Mouse (Mus musculus) urinary bladder, postnatal 10 days (tissue): ENCODE measurements around the gene Ppp1r35.

Experiments
- DNase-seq: peaks from one replicate; pipeline ENCODE4 v3.0.0; 2022; ENCODE audit warnings: low spot score

Gene Ppp1r35

DNA sequence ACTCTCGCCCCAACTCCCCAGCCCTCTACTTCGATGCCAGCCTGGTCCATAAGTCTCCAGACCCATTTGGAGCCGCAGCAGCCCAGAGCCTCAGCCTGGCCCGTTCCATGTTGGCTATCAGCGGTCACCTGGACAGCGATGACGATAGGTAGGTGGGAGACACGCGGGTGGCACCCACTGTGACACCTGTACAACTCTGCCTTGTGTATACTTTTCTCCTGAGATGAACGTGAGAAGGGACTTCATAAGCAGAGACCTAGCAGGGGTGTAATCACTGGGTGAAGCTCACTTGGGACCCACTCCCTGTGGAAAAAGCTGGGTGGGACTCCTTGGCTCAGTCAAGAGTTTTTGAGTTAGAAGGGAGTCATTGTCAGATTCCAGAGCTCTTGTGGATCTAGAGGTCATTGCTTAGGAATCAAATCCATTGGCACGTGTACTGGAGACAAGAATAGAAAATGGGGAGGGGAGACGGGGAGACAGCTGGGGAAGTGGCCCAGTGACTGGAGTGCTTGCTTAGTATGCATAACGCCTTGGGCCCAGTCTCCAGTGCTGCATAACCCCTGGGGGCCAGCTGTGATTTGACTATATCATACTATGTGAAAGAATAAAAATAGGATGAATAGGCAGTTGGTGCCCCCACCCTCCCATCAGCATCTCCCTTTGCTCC is 27.3 kb upstream of the Ppp1r35 start:
- no peak for DNase-seq

DNA sequence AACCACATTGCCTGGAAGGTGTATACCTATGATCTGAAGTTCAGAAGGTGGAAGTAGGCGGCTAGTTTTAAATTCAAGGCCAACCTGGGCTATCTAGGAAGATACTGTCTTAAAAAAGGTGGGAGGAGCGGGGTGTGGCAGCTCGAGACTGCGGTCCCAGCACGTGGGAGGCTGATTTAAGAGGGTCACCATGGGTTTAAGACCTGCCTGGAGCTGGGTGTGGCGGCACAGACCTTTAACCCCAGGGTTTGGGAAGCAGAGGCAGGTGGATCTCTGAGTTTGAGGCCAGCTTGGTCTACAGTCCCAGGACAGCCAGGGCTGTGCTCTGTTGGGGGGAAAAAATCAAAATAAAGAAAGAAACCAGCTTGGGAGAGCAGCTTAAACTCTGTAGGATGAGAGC is 26.7 kb upstream of the Ppp1r35 start:
- no peak for DNase-seq

DNA sequence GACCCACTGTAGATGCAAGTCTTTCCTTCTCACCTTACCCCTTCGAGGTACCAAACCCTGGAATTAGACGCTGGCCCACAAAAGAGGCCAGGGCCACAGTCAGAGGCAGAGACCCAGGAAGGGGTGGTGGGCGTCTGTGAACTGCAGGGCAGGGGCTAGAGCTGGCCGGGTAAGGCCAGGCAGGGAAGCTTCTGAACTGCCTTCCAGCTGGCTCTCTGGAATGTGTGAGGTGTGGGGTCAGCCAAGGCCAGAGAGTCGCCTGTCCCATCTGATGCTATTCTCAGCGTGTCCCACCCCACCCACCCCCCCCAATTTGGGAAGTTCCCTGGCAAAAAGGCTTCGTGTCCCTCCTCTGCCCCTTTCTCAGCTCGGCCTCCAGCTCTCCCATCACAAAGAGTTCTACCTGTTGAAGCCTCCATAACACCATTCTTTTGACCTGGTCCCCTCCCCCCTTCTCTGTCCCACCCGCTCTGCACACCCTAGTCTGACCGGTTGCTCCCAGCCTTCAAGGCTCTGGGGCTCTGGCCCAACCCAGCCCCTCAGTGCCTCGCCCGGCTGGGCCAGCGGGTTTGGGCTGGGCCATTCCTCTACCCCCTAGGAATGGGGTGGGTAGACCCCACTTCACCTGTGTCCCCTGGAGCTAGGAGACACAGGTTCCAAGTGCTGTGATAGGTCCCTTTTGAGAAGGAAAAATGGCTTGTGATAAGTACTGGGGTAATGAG is 25.4 kb upstream of the Ppp1r35 start:
- no peak for DNase-seq

DNA sequence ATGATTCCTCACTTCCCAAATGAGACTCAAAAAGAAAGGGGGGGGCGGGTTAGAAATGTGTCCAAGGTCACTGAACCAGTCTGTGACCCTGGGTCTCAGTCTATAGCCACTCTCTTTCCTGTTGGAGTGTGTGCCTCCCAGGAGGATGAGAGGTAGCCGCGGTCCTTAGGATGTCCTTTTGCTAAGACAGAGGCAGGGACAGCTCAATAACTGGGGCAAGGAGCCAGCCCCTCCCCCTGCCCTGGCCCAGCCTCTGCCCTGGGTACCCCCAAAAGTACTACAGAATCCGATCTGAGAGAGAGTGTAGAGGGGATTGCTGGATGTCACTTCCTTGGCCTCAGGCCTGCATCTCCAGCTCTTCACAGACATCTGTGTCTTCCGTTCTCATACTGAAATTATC is 23.2 kb upstream of the Ppp1r35 start:
- no peak for DNase-seq

DNA sequence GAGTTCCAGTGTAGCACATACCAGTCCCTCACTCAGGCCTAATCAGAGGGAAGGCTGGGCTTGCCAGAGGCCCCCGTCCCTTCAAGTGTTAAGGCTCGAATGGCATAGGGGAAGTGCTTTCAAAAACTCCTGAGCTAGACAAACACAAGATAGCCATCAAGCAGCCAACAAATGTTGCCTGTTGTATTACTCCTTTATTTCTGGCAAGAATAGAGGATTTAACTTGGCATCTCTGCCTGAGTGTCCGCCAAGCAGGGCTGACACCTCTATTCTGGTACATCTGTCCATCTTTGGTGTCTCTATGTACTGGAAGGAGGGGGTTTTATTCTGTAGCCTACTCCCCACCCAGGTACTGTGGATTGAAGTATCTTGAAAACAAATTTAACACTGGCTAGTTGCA is 22.5 kb upstream of the Ppp1r35 start:
- DNase-seq: no peak

DNA sequence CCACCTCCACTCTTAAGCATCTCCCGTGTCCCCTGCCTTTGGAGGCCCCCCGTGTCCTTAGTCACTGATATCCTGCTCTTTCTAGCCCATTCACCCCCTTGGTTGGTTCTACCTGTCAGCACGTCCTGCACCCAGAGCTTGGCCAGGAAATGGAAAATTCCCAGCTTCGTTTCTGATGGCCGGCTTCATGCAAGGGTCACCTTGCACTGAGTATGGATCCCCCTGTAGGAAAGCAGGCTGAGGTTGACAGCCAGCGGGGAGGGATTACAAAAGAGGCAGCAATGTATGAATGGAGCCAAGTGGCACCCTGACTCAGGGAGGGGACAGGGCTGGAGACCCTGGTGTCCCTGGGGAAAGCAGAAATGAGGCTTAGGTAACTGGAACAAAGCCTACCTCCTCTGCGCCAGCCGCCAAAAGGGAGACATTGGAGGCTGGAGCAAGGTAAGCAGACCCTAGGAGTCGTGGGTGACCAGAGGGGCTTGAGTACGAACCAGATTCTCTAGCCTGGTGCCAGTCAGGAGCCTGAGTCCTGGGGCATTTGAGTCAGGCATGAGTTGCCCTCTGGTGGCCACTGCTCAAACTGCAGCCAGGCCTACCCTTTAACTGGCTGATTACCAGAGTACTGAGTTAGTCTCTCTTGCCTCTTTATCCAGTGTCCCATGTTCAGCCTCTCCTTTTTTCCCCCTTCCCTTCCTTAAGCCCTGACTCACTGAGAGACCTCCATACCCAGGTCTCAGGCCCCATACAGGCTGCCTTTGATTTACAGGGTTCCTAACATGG is 21.6 kb upstream of the Ppp1r35 start:
- DNase-seq: no peak

DNA sequence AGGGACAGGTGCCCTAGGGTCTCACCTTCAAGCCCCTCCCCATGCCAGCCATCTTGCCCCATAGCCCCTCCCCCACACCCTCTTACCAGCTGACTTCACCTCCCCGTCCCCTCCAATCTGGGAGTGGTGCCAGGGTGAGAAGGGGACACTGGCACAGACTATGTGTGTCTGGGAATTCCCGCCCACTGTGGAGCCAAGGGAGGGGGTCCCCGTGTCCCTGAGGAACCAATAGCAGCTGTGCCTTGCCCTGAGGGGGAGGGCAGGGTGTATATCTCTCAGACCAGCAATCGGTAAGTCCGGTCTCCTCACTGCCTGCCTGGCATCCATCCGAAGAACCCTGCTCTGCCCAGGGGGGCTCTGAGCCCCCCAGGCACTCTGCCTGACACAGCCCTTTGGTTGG is 20.8 kb upstream of the Ppp1r35 start:
- no peak for DNase-seq

DNA sequence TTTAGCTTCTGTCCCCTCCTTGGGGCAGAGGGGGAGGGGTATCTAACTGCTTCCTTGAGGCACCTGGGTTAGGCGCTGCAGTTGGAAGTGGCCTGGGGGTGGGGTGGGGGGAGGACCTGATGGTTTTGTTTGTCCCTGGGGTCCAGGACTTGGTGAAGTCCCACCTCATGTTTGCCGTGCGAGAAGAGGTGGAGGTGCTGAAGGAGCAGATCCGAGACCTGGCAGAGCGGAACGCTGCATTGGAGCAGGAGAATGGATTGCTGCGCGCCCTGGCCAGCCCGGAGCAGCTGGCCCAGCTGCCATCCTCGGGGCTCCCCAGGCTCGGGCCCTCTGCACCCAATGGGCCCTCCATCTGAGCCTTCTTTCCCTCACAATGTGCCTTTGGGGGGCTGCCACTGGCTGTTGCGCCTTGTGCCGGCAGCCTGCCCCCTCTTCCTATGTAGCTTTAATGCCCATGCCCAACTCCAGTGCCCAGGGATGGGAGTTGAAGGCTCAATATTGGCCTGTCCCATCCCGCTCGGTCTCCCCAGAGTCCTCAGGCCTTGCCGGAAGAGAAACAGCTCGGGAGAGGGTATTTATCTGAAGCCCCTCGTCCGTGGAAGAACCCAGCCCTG is 19.6 kb upstream of the Ppp1r35 start:
- no peak for DNase-seq

DNA sequence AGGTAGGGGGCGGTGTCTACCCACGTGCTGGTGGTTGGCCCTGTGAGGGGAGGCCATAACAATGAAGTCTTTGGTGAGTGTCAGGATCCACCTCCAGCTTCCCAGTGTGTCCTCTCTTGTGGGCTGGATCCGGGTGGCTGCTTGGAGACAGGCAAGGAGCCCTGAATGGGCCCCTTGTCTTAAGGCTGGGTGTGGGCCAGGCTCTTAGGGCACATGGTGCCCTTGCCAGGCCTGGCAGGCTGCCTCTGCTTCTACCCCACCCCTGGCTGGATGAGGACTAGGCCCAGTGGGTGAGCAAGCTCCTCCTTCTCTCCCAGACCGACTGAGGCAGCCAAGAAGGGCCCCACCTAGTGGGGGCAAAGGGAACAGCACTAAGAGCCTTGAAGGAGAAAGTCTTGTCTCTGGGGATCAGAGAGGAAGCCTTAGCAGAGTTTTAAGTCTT is 18.7 kb upstream of the Ppp1r35 start:
- DNase-seq: no peak

DNA sequence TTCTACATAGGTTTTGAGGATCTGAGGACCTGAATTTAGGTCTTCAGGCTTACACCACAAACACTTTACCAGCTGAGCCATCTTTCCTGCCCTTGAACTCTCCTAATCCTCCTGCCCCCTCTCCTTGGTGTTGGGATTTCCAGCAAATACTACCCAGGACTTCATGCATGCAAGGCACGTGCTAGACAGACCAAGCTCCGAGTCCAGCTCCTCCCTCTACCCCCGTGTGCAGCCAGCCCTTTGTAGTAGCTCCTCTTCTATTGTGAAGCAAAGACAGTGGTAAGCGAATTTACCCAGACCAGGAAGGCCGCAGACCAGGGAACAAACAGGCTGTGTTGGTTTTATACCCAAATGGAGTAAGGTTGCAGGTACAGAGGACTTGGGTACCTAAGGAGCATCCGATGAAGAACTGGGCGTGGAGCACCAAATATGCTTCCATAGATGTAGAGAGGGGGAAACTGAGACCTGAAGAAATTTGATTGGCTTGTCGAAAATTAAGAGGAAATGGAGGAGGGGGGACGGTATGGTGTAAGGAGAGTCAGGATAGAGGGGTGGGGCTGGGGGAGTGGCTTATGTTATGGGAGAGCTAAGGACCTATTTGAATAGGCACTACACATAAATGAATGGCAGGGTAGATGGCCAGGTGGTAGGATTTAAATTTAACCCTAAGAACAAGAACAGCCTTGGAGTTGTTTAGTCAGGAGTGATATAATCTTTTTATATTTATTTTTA is 13.9 kb upstream of the Ppp1r35 start:
- no peak for DNase-seq

DNA sequence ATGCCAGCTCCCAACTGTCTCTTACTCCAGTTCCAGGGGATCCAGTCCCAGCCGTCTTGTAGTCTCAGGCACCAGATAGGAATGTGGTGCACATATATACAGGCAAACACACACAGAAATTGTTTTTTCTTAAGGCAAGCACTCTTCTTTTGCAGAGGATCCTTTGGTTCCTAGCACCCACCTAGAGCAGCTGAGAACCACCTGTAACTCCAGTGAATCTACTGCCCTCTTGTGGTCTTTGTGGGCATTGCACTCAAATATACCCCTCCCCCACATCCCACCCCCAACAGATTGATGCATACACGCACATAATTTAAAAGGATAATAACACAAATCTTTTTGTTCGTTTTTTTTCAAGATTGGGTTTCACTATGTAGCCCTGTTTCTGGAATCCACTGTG is 12.4 kb upstream of the Ppp1r35 start:
- DNase-seq: no peak

DNA sequence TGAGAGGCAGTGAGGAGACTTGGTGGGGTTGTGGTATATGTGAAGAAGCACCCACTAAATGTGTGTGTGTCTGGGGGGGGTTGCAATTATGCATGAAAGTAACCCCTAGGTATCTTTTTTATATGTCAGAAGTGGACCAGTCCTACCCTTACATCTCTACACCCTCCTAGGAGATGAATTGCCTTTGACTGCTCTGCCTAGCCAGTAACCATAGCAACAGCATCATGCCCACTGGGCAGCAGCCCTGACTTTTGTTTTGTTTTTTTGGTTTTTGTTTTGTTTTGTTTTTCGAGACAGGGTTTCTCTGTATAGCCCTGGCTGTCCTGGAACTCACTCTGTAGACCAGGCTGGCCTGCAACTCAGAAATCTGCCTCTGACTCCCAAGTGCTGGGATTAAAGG is 10.2 kb upstream of the Ppp1r35 start:
- no peak for DNase-seq

DNA sequence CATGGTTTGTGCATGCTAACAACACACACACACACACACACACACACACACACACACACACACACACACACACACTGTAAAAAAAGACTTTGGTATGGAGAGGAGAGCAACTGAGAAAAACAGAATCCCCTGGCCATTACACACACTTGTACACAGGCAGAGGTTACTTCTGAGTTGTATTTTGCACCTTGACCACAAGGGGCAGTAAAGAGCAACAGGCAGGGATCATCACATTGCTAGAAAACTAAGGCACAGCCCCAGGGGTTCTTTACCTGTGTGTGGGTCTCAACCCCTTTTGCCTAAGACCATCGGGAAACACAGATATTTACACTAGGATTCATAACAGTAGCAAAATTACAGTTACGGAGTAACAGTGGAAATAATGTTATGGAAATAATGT is 7.9 kb upstream of the Ppp1r35 start:
- DNase-seq: no peak

DNA sequence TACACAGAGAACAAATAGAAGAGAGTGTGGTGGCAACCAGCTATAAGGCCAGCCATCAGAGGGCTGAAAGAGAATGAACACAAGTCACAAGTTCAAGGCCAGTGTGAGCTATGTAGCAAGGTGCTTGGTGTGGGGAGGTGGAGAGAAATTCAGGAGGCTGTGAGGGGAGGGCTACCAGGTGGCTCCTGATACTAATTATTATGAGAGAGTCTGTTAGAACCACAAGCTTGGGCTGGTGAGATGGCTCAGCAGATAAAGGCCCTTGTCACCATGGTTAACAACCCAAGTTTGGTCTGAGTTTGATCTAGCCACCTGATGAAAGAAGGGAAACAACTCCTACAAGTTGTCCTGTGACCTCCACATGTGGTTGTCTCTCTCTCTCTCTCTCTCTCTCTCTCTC is 5.9 kb upstream of the Ppp1r35 start:
- DNase-seq: no peak

DNA sequence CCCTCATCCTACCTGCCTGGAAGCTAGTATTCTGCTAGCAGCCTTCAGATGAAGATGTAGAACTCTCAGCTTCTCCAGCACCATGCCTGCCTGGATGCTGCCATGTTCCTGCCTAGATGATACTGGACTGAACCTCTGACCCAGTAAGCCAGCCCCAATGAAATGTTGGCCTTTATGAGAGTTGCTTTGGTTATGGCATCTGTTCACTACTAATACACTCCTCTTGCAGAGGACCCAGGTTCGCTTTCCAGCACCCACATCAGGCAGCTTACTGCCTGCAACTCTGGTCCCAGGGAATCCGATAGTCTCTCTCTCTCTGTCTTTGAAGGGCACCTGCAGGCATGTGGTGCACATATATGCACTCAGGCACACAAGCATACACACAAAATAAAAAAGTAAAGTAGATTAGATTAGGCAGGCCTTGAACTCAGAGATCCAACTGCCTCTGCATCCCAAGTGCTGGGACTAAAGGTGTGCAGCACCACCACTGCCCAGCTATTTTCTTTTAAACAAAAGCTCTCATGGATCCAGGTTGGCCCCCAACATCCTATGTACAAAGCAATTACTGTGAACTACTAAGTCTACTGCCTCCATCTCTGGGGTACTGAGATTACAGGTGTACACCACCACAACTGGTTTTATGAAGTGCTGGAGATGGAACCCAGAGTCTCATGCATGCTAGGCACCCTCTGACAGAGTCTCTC is 2.9 kb upstream of the Ppp1r35 start:
- DNase-seq: no peak

DNA sequence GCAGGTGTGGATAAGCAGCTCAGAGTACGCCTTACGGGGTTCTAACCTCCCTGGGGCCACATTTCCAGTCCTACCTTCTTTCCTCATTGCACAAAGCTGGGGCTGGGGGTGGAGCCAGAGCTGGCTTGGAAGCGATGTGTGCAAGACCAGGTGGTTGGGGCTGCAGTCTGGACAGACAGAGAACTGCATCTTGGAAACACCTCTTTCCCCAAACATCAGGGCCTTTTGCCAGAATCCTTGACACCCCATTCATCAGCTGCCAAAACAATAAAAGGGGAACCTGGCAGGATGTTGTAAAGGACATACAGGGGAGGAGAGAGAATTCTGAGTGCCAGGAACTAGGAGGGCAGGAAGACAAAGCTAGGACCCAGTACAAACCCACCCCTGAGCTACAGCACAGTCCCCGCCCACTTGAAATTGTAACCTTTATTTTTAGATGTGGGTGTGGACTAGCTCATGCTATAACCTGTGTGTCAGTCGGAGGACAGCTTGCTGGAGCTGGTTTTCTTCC is 2.2 kb upstream of the Ppp1r35 start:
- no peak for DNase-seq

DNA sequence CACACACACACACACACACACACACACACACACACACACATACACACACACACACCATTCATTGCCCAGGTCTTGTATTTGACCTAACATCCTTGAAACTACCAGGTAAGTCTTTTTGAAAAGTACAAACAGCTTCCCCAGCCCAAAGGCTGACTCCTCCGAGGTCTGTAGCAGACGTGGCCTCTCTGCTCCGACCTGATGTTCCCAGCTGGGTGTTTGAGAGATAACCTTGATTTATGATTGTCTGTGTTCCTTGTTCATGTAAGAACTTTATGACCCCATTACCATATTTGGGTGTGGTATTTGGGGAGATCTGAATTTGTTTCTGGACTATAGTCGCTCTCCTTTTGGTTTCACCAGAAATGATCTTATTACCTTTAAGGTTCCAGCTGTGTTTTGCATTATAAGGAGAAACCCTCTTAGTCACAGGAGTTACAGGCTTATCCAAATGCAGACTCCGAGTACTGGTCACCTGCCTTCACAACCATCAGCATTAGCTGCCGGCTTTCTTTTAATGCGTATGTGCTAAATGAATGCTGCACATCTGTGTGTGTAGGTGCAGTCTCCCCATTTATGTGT is 1.3 kb upstream of the Ppp1r35 start:
- DNase-seq: no peak

DNA sequence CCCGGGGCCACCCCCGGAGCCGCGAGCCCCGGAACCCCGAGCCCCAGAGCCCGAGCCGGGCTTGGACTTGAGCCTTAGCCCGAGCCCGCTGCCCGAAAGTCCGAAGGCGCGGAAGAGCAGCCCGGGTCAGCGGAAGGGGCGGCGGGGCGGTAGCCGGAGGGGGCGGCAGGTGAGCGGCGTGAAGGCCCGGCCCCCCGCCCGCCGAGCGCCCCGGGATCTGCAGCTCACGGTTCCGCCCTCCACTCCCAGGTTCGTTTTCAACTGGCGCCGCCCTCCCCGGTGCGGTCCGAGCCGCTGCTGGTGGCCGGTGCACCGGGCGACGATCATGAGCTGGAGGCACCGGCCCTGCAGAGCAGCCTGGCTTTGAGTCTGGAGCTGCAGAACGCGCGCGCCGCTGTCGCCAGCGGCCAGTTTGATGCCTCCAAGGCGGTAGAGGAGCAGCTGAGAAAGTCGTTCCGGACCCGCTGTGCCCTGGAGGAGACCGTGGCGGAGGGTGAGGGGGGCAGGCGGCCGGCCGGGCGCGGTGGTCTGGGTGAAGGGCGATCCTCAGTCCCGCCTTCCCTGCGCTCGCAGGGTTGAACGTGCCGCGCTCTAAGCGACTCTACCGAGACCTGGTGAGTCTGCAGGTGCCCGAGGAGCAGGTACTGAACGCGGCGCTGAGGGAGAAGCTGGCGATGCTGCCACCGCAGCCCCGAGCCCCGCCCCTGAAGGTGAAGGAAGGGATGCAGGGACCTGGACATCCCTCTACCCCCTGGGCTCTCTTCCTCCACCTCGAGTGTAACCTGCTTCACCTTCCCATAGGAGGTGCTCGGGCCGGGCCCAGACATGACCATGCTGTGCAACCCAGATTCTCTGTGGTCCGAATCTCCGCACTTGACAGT is 644 bp downstream of the Ppp1r35 start:
- DNase-seq: no peak

DNA sequence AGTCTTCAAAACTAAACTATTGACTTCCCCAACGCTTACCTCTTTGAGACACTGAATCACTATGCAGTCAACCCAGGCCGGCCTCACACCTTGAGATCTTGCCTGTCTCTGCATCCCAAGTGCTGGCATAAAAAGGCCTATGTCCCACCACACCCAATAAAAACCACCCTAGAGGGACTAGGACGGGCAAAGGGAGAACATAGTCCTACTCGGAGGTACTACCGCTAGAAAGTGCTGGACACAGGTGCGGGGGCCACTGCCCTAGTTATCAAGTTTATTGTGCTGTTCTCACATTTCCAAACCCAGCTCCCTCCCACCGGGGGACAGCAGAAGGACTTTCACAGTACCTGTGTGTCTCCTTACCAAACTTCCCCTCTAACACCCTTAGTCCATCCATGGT is 3.0 kb downstream of the Ppp1r35 start:
- no peak for DNase-seq
